Mouse (Mus musculus) heart, embryonic 12.5 days (tissue): ENCODE results near the gene Gpx3. TPM values are rescaled to one million over a fixed set of nuclear protein-coding genes. Genes with fewer than 3 reads are reported as not detected.
"Not testable (repeated sequence)": the region's sequence is repeated elsewhere in the genome, so short reads cannot be mapped to it uniquely, and the experiment has no call there.

Experiments
- ATAC-seq: fragments of 200-750 bp; cut with Nextera tagmentation; 2 replicates; pipeline ENCODE4 v1.8.0; 2017; ENCODE audit warnings: moderate TSS enrichment, moderate library complexity; ENCODE audit not compliant: insufficient number of reproducible peaks, low FRiP score
- H3K27ac ChIP-seq: fragments of 300-500 bp; sonication (generic); 2 replicates; pipeline ENCODE4 v1.5.1; 2016; ENCODE audit warnings: mild to moderate bottlenecking, moderate library complexity; ENCODE audit not compliant: poor library complexity, severe bottlenecking
- H3K27me3 ChIP-seq: fragments of 300-500 bp; sonication (generic); replicated peaks from 2 replicates; pipeline ENCODE4 v1.6.1; 2016; ENCODE audit warnings: mild to moderate bottlenecking, moderate library complexity
- H3K36me3 ChIP-seq: fragments of 300-500 bp; sonication (generic); 2 replicates; pipeline ENCODE4 v1.6.1; 2016; ENCODE audit warnings: mild to moderate bottlenecking, moderate library complexity
- H3K4me1 ChIP-seq: fragments of 300-500 bp; sonication (generic); replicated peaks from 2 replicates; pipeline ENCODE4 v1.6.1; 2016; ENCODE audit warnings: mild to moderate bottlenecking
- H3K4me2 ChIP-seq: fragments of 300-500 bp; sonication (generic); 2 replicates; pipeline ENCODE4 v1.6.1; 2016; ENCODE audit warnings: mild to moderate bottlenecking, moderate library complexity
- H3K4me3 ChIP-seq: fragments of 300-500 bp; sonication (generic); 2 replicates; pipeline ENCODE4 v1.5.1; 2016; ENCODE audit warnings: mild to moderate bottlenecking
- H3K9ac ChIP-seq: fragments of 300-500 bp; sonication (generic); 2 replicates; pipeline ENCODE4 v1.6.1; 2016; ENCODE audit warnings: mild to moderate bottlenecking, moderate library complexity
- H3K9me3 ChIP-seq: fragments of 300-500 bp; sonication (generic); replicated peaks from 2 replicates; pipeline ENCODE4 v1.6.1; 2016; ENCODE audit warnings: mild to moderate bottlenecking, moderate library complexity
- WGBS: fragments of 180-500 bp; shearing (Covaris S2); methylation state at CpG from one replicate; pipeline ENCODE4 v1.1.7; 2016; 5-methylcytosine and 5-hydroxymethylcytosine counted together
- polyA plus RNA-seq: library from polyadenylated mRNA; unstranded; fragments of >200 nt; fragmentation: Nextera tagmentation; extraction: Ambion mirVana; gene quantifications from 2 replicates; pipeline ENCODE4 v1.2.1, GENCODE M21; 2016

Gpx3 gene
- polyA plus RNA-seq, 1 experiment from 2014 or later, result 1,433 TPM

DNA sequence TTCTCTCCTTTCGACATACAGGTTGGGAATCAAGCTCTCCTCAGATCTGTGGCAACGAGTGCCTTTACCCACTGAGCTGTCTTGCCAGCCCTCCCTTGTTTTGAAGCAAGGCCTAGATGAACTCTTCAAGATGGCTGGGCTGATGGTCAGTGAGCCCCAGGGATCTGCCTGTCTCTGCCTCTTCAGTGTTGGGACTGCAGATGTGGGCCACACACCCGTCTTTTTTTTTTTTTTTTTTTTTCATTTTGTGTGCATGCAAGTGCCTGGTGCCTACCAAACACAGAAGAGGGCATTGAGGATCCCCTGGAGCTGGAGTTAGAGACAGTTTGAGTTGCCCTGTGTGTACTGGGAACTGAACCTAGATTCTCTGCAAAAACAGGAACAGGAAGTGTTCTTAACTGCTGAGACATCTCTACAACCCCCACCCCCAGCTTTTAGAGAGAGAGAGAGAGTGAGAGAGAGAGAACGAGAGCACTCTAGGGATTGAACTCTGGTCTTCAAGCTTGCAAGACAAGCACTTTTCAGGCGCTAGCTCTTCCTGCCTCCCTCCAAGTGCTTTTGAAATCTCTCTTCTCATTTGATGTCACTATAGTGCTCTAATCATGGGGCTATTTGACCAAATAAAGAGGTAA is 17.9 kb upstream of the Gpx3 start:
- Histone ChIP-seq H3K9ac (no peak overlapping the region), H3K27me3 (no peaks in the 10 kb centered on the region), H3K36me3 (no peaks in the 10 kb centered on the region), H3K4me2 (no peak overlapping the region), H3K4me3 (no peak overlapping the region), H3K9me3 (no peaks in the 10 kb centered on the region), H3K4me1 (peaks cover 48% of the 10 kb centered on the region), H3K27ac (peak overlapping the region; percentile 23; the same call in 1 of the 2 replicates)
- no peak for ATAC-seq
- WGBS, result 77% methylated on average over 5 of the region's 5 CpGs

GRCm38 (mm10) chr11:54884937-54885336 is 17.3 kb upstream of the Gpx3 start:
- no peaks in the 10 kb centered on the region for H3K9me3 ChIP-seq
- ATAC-seq, result peak; percentile 41; the same call in 1 of the 2 replicates
- H3K36me3 ChIP-seq, result no peaks in the 10 kb centered on the region
- no peak overlapping the region for H3K4me3 ChIP-seq
- H3K27me3 ChIP-seq, result no peaks in the 10 kb centered on the region
- H3K9ac ChIP-seq, result peak overlapping the region; percentile 7; the same call in 1 of the 2 replicates
- peaks cover 43% of the 10 kb centered on the region for H3K4me1 ChIP-seq
- H3K27ac ChIP-seq, result peak overlapping the region; percentile 25; the same call in 1 of the 2 replicates
- 19% methylated on average over 5 of the region's 5 CpGs for WGBS
- no peak overlapping the region for H3K4me2 ChIP-seq

- no peak overlapping the region for H3K4me2 ChIP-seq
- ATAC-seq, result no peak
- peaks cover 38% of the 10 kb centered on the region for H3K4me1 ChIP-seq
- H3K4me3 ChIP-seq, result no peak overlapping the region
- 92% methylated on average over 2 of the region's 2 CpGs for WGBS
- no peaks in the 10 kb centered on the region for H3K9me3 ChIP-seq
- H3K27me3 ChIP-seq, result no peaks in the 10 kb centered on the region
- peak overlapping the region; percentile 7; the same call in 1 of the 2 replicates for H3K9ac ChIP-seq
- H3K36me3 ChIP-seq, result no peaks in the 10 kb centered on the region
- H3K27ac ChIP-seq, result no peak overlapping the region
These were observed 16.8 kb upstream of the Gpx3 start for GRCm38 (mm10) chr11:54885406-54885805.

DNA sequence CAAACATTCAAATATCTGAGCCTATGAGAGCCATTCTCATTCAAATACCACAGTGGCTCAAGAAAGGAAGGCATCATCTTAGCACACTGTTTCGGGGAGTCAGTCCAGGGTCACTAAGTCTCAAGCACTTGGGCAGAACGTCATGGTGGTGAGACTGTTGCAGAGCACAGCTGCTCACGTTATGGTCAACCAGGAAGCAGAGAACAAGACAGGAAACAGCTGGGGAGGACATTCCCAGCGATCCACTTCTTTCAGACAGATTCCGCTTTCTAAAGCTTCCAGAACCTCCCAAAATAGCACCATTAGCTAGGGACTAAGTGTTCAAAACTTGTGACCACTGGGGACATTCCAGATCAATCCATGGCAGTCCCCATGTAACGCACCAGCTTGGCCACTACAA is 14.3 kb upstream of the Gpx3 start:
- Histone ChIP-seq H3K36me3 (no peaks in the 10 kb centered on the region), H3K27me3 (no peaks in the 10 kb centered on the region), H3K27ac (no peak overlapping the region), H3K9ac (no peak overlapping the region), H3K9me3 (no peaks in the 10 kb centered on the region), H3K4me2 (no peak overlapping the region), H3K4me3 (no peak overlapping the region), H3K4me1 (peaks cover 16% of the 10 kb centered on the region)
- ATAC-seq, result no peak
- WGBS, result 62% methylated on average over 6 of the region's 6 CpGs

DNA sequence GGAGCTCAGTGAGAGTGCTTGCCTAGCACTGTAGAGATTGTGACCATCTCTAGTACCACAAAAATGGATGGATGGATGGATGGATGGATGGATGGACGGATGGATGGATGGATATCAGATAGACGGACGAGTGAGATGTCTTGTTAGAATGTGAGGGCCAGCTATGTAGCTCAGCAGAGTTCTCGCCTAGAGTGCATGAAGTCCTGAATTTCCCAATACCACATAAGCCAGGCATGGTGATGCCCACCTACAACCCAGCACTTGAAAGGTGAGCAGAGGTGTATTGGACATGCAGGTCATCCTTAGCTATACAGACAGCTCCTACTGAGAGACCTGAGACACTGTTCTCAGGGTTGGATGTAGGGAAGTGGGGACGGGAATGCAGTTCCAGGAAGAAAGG is 10.9 kb upstream of the Gpx3 start:
- Histone ChIP-seq H3K27me3 (no peaks in the 10 kb centered on the region), H3K9ac (no peak overlapping the region), H3K4me3 (no peak overlapping the region), H3K4me1 (no peaks in the 10 kb centered on the region), H3K4me2 (no peak overlapping the region), H3K27ac (no peak overlapping the region), H3K9me3 (no peaks in the 10 kb centered on the region), H3K36me3 (no peaks in the 10 kb centered on the region)
- no peak for ATAC-seq
- WGBS, result 81% methylated on average over 5 of the region's 5 CpGs

GRCm38 (mm10) chr11:54892091-54892490 is 10.2 kb upstream of the Gpx3 start:
- Histone ChIP-seq H3K36me3 (no peaks in the 10 kb centered on the region), H3K9ac (no peak overlapping the region), H3K4me2 (no peak overlapping the region), H3K27ac (no peak overlapping the region), H3K27me3 (no peaks in the 10 kb centered on the region), H3K4me1 (0 out of 2 replicates have a peak, but pooled peaks cover under 1% of the 10 kb centered on the region), H3K9me3 (no peaks in the 10 kb centered on the region), H3K4me3 (no peak overlapping the region)
- no peak for ATAC-seq
- WGBS, result 48% methylated on average over 7 of the region's 7 CpGs

DNA sequence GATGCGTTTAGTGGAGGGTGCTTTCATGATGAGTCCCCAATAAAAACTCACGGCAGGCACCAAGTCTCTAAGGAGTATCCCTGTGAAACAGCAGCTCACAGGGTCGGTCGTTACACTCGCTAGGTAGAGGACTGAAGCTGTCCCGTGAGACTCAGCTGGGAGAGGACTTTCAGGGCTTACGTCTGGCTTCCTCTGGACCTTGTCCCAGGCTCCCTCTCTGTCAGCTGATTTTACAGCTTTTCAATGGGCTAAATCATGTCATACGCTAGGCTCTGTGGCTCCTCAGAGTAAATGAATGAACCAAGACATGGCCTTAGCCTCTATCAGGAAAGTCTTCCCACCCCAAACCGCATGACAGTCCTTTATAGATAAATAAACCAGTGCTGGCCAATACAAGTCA is 7.7 kb upstream of the Gpx3 start:
- Histone ChIP-seq H3K9ac (no peak overlapping the region), H3K4me1 (peaks cover 11% of the 10 kb centered on the region; the same call in 1 of the 2 replicates), H3K9me3 (no peaks in the 10 kb centered on the region), H3K36me3 (no peaks in the 10 kb centered on the region), H3K4me2 (no peak overlapping the region), H3K4me3 (no peak overlapping the region), H3K27me3 (no peaks in the 10 kb centered on the region), H3K27ac (no peak overlapping the region)
- 71% methylated on average over 9 of the region's 9 CpGs for WGBS
- ATAC-seq, result no peak

GRCm38 (mm10) chr11:54896646-54897045 is 5.6 kb upstream of the Gpx3 start:
- H3K36me3 ChIP-seq, H3K27ac ChIP-seq, H3K9ac ChIP-seq, H3K27me3 ChIP-seq, H3K4me3 ChIP-seq, H3K9me3 ChIP-seq, H3K4me2 ChIP-seq, ATAC-seq: not testable (repeated sequence)
- peaks cover 11% of the 10 kb centered on the region; the same call in 1 of the 2 replicates for H3K4me1 ChIP-seq
- 91% methylated on average over 3 of the region's 3 CpGs for WGBS

- Histone ChIP-seq H3K4me2 (no peak overlapping the region), H3K4me3 (no peak overlapping the region), H3K36me3 (no peaks in the 10 kb centered on the region), H3K27ac (no peak overlapping the region), H3K9me3 (no peaks in the 10 kb centered on the region), H3K9ac (no peak overlapping the region), H3K4me1 (peaks cover 14% of the 10 kb centered on the region), H3K27me3 (no peaks in the 10 kb centered on the region)
- no peak; the same call in 1 of the 2 replicates for ATAC-seq
- WGBS, result 68% methylated on average over 5 of the region's 5 CpGs
These were observed 4.8 kb upstream of the Gpx3 start for GRCm38 (mm10) chr11:54897470-54897869.

GRCm38 (mm10) chr11:54899657-54900056 is 2.6 kb upstream of the Gpx3 start:
- ATAC-seq, result no peak
- H3K27me3 ChIP-seq, result no peaks in the 10 kb centered on the region
- no peak overlapping the region for H3K4me2 ChIP-seq
- H3K9ac ChIP-seq, result no peak overlapping the region
- WGBS, result 71% methylated on average over 4 of the region's 4 CpGs
- H3K4me3 ChIP-seq, result no peak overlapping the region
- H3K9me3 ChIP-seq, result no peaks in the 10 kb centered on the region
- H3K4me1 ChIP-seq, result peaks cover 34% of the 10 kb centered on the region
- H3K36me3 ChIP-seq, result no peaks in the 10 kb centered on the region
- H3K27ac ChIP-seq, result no peak overlapping the region

GRCm38 (mm10) chr11:54903339-54903738 is 1.1 kb downstream of the Gpx3 start:
- peak overlapping the region; percentile 72 for H3K4me3 ChIP-seq
- no peaks in the 10 kb centered on the region for H3K27me3 ChIP-seq
- peak overlapping the region; percentile 87 for H3K4me2 ChIP-seq
- peak overlapping the region; percentile 80 for H3K9ac ChIP-seq
- no peak for ATAC-seq
- peaks cover 19% of the 10 kb centered on the region for H3K36me3 ChIP-seq
- H3K27ac ChIP-seq, result peak overlapping the region; percentile 86
- H3K9me3 ChIP-seq, result no peaks in the 10 kb centered on the region
- peaks cover 43% of the 10 kb centered on the region for H3K4me1 ChIP-seq
- 47% methylated on average over 5 of the region's 5 CpGs for WGBS
